Mouse (Mus musculus): ENCODE measurements around the gene Krt33b. TPM values are rescaled to one million over a fixed set of nuclear protein-coding genes. Genes with fewer than 3 reads are reported as not detected.

The Krt33b gene
- polyA plus RNA-seq, 1 experiment from 2014 or later: not detected

GRCm38 (mm10) chr11:100005905-100006304 is 23.8 kb downstream of the Krt33b start:
- Histone ChIP-seq H3K4me2 (no peak overlapping the region), H3K4me1 (ENCODE audit: control insufficient read depth, insufficient read depth, low read length) (no peaks in the 10 kb centered on the region), H3K4me3 (ENCODE audit: low read depth, low read length) (no peak overlapping the region), H3K9ac (ENCODE audit: low read length) (no peak overlapping the region), H3K9me3 (ENCODE audit: control insufficient read depth, low read length) (no peaks in the 10 kb centered on the region), H3K36me3 (ENCODE audit: control insufficient read depth, insufficient read depth, low read length) (no peaks in the 10 kb centered on the region), H3K27ac (ENCODE audit: low read depth, low read length) (no peak overlapping the region), H3K27me3 (ENCODE audit: control insufficient read depth, insufficient read depth, low read length) (no peaks in the 10 kb centered on the region)
- ATAC-seq (ENCODE audit: low FRiP score): no peak
- WGBS: 89% methylated on average over 8 of the region's 8 CpGs
- DNase-seq (ENCODE audit: low spot score, missing footprints): no peak

GRCm38 (mm10) chr11:100004846-100005245 is 24.8 kb downstream of the Krt33b start:
- Histone ChIP-seq H3K27ac (ENCODE audit: low read depth, low read length) (no peak overlapping the region), H3K4me1 (ENCODE audit: control insufficient read depth, insufficient read depth, low read length) (no peaks in the 10 kb centered on the region), H3K4me2 (no peak overlapping the region), H3K9me3 (ENCODE audit: control insufficient read depth, low read length) (no peaks in the 10 kb centered on the region), H3K4me3 (ENCODE audit: low read depth, low read length) (no peak overlapping the region), H3K27me3 (ENCODE audit: control insufficient read depth, insufficient read depth, low read length) (no peaks in the 10 kb centered on the region), H3K36me3 (ENCODE audit: control insufficient read depth, insufficient read depth, low read length) (no peaks in the 10 kb centered on the region), H3K9ac (ENCODE audit: low read length) (no peak overlapping the region)
- WGBS: 27% methylated on average over 6 of the region's 6 CpGs
- ATAC-seq (ENCODE audit: low FRiP score): no peak
- peak; percentile 84 for DNase-seq (ENCODE audit: low spot score, missing footprints)

- Histone ChIP-seq H3K27ac (ENCODE audit: low read depth, low read length) (no peak overlapping the region), H3K9me3 (ENCODE audit: control insufficient read depth, low read length) (no peaks in the 10 kb centered on the region), H3K4me3 (ENCODE audit: low read depth, low read length) (no peak overlapping the region), H3K4me2 (no peak overlapping the region), H3K4me1 (ENCODE audit: control insufficient read depth, insufficient read depth, low read length) (no peaks in the 10 kb centered on the region), H3K36me3 (ENCODE audit: control insufficient read depth, insufficient read depth, low read length) (no peaks in the 10 kb centered on the region), H3K9ac (ENCODE audit: low read length) (no peak overlapping the region), H3K27me3 (ENCODE audit: control insufficient read depth, insufficient read depth, low read length) (no peaks in the 10 kb centered on the region)
- no peak for DNase-seq (ENCODE audit: low spot score, missing footprints)
- no peak for ATAC-seq (ENCODE audit: low FRiP score)
- 94% methylated on average over 7 of the region's 7 CpGs for WGBS
These were observed 30.6 kb downstream of the Krt33b start for GRCm38 (mm10) chr11:99999091-99999490.

- Histone ChIP-seq H3K9ac (ENCODE audit: low read length) (no peak overlapping the region), H3K4me2 (no peak overlapping the region), H3K4me3 (ENCODE audit: low read depth, low read length) (no peak overlapping the region), H3K27ac (ENCODE audit: low read depth, low read length) (no peak overlapping the region), H3K9me3 (ENCODE audit: control insufficient read depth, low read length) (no peaks in the 10 kb centered on the region), H3K27me3 (ENCODE audit: control insufficient read depth, insufficient read depth, low read length) (no peaks in the 10 kb centered on the region), H3K36me3 (ENCODE audit: control insufficient read depth, insufficient read depth, low read length) (no peaks in the 10 kb centered on the region), H3K4me1 (ENCODE audit: control insufficient read depth, insufficient read depth, low read length) (no peaks in the 10 kb centered on the region)
- ATAC-seq (ENCODE audit: low FRiP score): no peak
- 74% methylated on average over 4 of the region's 4 CpGs for WGBS
- no peak for DNase-seq (ENCODE audit: low spot score, missing footprints)
These were observed 35.3 kb downstream of the Krt33b start for GRCm38 (mm10) chr11:99994384-99994661.

GRCm38 (mm10) chr11:99993620-99994383 is 35.9 kb downstream of the Krt33b start, which contains the start of gene Krtap17-1:
TSS of gene Krtap17-1 (minus strand) at chr11:99993994.
- WGBS: 36% methylated on average over 26 of the region's 26 CpGs
- DNase-seq (ENCODE audit: low spot score, missing footprints): peak; percentile 82

GRCm38 (mm10) chr11:99990571-99990970 is 39.1 kb downstream of the Krt33b start:
- H3K4me3 ChIP-seq (ENCODE audit: low read depth, low read length): no peak overlapping the region
- ATAC-seq (ENCODE audit: low FRiP score) (no peak), DNase-seq (ENCODE audit: low spot score, missing footprints) (no peak)
- H3K36me3 ChIP-seq (ENCODE audit: control insufficient read depth, insufficient read depth, low read length): no peaks in the 10 kb centered on the region
- no peak overlapping the region for H3K4me2 ChIP-seq
- H3K27ac ChIP-seq (ENCODE audit: low read depth, low read length): no peak overlapping the region
- no peaks in the 10 kb centered on the region for H3K4me1 ChIP-seq (ENCODE audit: control insufficient read depth, insufficient read depth, low read length)
- no peaks in the 10 kb centered on the region for H3K27me3 ChIP-seq (ENCODE audit: control insufficient read depth, insufficient read depth, low read length)
- H3K9ac ChIP-seq (ENCODE audit: low read length): no peak overlapping the region
- no peaks in the 10 kb centered on the region for H3K9me3 ChIP-seq (ENCODE audit: control insufficient read depth, low read length)
- 70% methylated on average over 3 of the region's 3 CpGs for WGBS

More at GRCm38 (mm10) chr11:99993620-99994383, 35.9 kb downstream of the Krt33b start, which contains the start of gene Krtap17-1:
- Histone ChIP-seq H3K9ac (ENCODE audit: low read length) (no peak within 1 kb of the TSS), H3K4me3 (ENCODE audit: low read depth, low read length) (no peak within 1 kb of the TSS), H3K9me3 (ENCODE audit: control insufficient read depth, low read length) (no peaks in the 10 kb centered on the region), H3K4me1 (ENCODE audit: control insufficient read depth, insufficient read depth, low read length) (no peaks in the 10 kb centered on the region), H3K4me2 (peak within 1 kb of the TSS; percentile 32), H3K27ac (ENCODE audit: low read depth, low read length) (no peak within 1 kb of the TSS), H3K36me3 (ENCODE audit: control insufficient read depth, insufficient read depth, low read length) (no peaks in the 10 kb centered on the region), H3K27me3 (ENCODE audit: control insufficient read depth, insufficient read depth, low read length) (no peaks in the 10 kb centered on the region)
- ATAC-seq (ENCODE audit: low FRiP score): no peak

GRCm38 (mm10) chr11:99989881-99990405 is 39.7 kb downstream of the Krt33b start:
- 85% methylated on average over 6 of the region's 6 CpGs for WGBS
- ATAC-seq (ENCODE audit: low FRiP score) (no peak), DNase-seq (ENCODE audit: low spot score, missing footprints) (no peak)
- Histone ChIP-seq H3K4me2 (no peak overlapping the region), H3K27me3 (ENCODE audit: control insufficient read depth, insufficient read depth, low read length) (no peaks in the 10 kb centered on the region), H3K4me3 (ENCODE audit: low read depth, low read length) (no peak overlapping the region), H3K27ac (ENCODE audit: low read depth, low read length) (no peak overlapping the region), H3K4me1 (ENCODE audit: control insufficient read depth, insufficient read depth, low read length) (no peaks in the 10 kb centered on the region), H3K9ac (ENCODE audit: low read length) (no peak overlapping the region), H3K9me3 (ENCODE audit: control insufficient read depth, low read length) (no peaks in the 10 kb centered on the region), H3K36me3 (ENCODE audit: control insufficient read depth, insufficient read depth, low read length) (no peaks in the 10 kb centered on the region)

GRCm38 (mm10) chr11:99988530-99988929 is 41.1 kb downstream of the Krt33b start:
- no peak overlapping the region for H3K27ac ChIP-seq (ENCODE audit: low read depth, low read length)
- ATAC-seq (ENCODE audit: low FRiP score): no peak

GRCm38 (mm10) chr11:99986180-99986647 is 43.5 kb downstream of the Krt33b start, which contains the start of gene Krtap16-1:
TSS of gene Krtap16-1 (minus strand) at chr11:99986597.
- Histone ChIP-seq H3K36me3 (ENCODE audit: control insufficient read depth, insufficient read depth, low read length) (no peaks in the 10 kb centered on the region), H3K4me3 (ENCODE audit: low read depth, low read length) (no peak within 1 kb of the TSS), H3K27ac (ENCODE audit: low read depth, low read length) (no peak within 1 kb of the TSS), H3K27me3 (ENCODE audit: control insufficient read depth, insufficient read depth, low read length) (no peaks in the 10 kb centered on the region), H3K4me1 (ENCODE audit: control insufficient read depth, insufficient read depth, low read length) (no peaks in the 10 kb centered on the region), H3K4me2 (no peak within 1 kb of the TSS), H3K9me3 (ENCODE audit: control insufficient read depth, low read length) (no peaks in the 10 kb centered on the region), H3K9ac (ENCODE audit: low read length) (no peak within 1 kb of the TSS)
- ATAC-seq (ENCODE audit: low FRiP score) (no peak), DNase-seq (ENCODE audit: low spot score, missing footprints) (no peak)
- 91% methylated on average over 8 of the region's 8 CpGs for WGBS

More at GRCm38 (mm10) chr11:99988530-99988929, 41.1 kb downstream of the Krt33b start:
- Histone ChIP-seq H3K27me3 (ENCODE audit: control insufficient read depth, insufficient read depth, low read length) (no peaks in the 10 kb centered on the region), H3K9me3 (ENCODE audit: control insufficient read depth, low read length) (no peaks in the 10 kb centered on the region), H3K4me3 (ENCODE audit: low read depth, low read length) (no peak overlapping the region), H3K9ac (ENCODE audit: low read length) (no peak overlapping the region), H3K4me2 (no peak overlapping the region), H3K4me1 (ENCODE audit: control insufficient read depth, insufficient read depth, low read length) (no peaks in the 10 kb centered on the region), H3K36me3 (ENCODE audit: control insufficient read depth, insufficient read depth, low read length) (no peaks in the 10 kb centered on the region)
- 90% methylated on average over 3 of the region's 3 CpGs for WGBS
- DNase-seq (ENCODE audit: low spot score, missing footprints): no peak
